Mouse (Mus musculus): Measurements from ENCODE around the gene Dnmt1.

Gene Dnmt1

GRCm38 (mm10) chr9:20859926-20860325, 99.8 kb downstream of the Dnmt1 start:
- in situ Hi-C loops (cut with MboI, MseI) = no loop called here
